Mouse (Mus musculus) myocyte (in vitro differentiated cells): ENCODE results near the gene Gm44790.

Experiments
- E2F4 ChIP-seq: IDR thresholded peaks from one replicate; pipeline ENCODE4 v1.6.1; 2011; ENCODE audit warnings: mild to moderate bottlenecking, control low read depth, moderate library complexity; ENCODE audit not compliant: insufficient read depth
- MAX ChIP-seq: IDR thresholded peaks from one replicate; pipeline ENCODE4 v1.6.1; 2011; ENCODE audit warnings: low read depth, mild to moderate bottlenecking, control low read depth
- MYOD1 ChIP-seq, 3 experiments: IDR thresholded peaks; one replicate each; pipeline ENCODE4 v1.6.1; 2011; ENCODE audit warnings: control low read depth in 2 of 3, low read depth in 2 of 3, mild to moderate bottlenecking in 2 of 3, moderate library complexity in 1 of 3; ENCODE audit not compliant: insufficient read length in 2 of 3, control insufficient read depth in 1 of 3
- POLR2A ChIP-seq: IDR thresholded peaks from one replicate; pipeline ENCODE4 v1.6.1; 2011; ENCODE audit warnings: low read depth, mild to moderate bottlenecking, control low read depth, moderate library complexity; ENCODE audit not compliant: insufficient read length
- SRF ChIP-seq: IDR thresholded peaks from one replicate; pipeline ENCODE4 v1.6.1; 2011; ENCODE audit warnings: low read depth; ENCODE audit not compliant: control insufficient read depth, insufficient read length
- TCF12 ChIP-seq: IDR thresholded peaks from one replicate; pipeline ENCODE4 v1.6.1; 2011; ENCODE audit warnings: mild to moderate bottlenecking, control low read depth; ENCODE audit not compliant: poor library complexity, insufficient read depth, severe bottlenecking

DNA sequence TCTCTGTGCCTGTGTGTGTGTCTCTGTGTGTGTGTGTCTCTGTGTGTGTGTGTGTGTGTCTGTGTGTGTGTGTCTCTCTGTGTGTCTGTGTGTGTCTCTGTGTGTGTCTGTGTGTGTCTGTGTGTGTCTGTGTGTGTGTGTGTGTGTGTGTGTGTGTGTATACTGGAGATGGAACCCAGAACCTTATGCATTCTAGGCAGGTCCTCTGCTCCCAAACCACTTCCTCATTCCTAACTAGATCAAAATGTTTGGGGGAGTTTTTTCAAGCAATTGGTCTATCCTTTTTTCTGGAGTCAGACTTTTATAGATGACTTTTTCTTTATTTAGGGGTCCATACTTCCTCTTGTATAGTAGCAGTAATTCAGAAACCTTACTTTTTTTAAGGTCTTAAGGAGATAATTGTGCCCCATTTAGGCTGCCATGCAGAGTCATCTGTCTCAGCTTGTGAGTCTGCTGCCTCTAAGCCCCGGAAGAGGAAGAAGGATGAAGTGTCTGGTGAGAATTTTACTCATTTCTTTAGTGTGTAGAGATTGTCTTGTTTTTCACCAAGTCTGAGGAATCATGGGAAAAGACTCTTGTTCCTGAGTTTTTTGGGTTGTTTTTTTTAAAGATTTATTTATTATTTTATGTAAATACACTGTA lies 20.6 kb downstream of the Gm44790 start:
- TF ChIP-seq POLR2A, result no peak
- TF ChIP-seq TCF12, result no peak
- no peak for TF ChIP-seq E2F4
- TF ChIP-seq MYOD1 (IDR thresholded peaks at IDR 0.05; ENCODE audit: control insufficient read depth in 1 of 3, insufficient read length in 2 of 3, low read depth in 2 of 3), result no peak
- TF ChIP-seq SRF, result no peak
- no peak for TF ChIP-seq MAX
